Comparison of ENCODE assay signal across 25 mouse cellular contexts in genomic region chr2:52613888-52614287, GRCm38 (mm10).
DNase-seq lines count a peak whose midpoint lies in the region; ATAC-seq lines count a peak whose summit lies in the region.
"Had no signal": no experiment of that assay in that cellular context is flagged by ENCODE, and none has a peak within 500 bp of the region (broad histone marks: within the 10 kb centered on the region; RNA-seq: fewer than 3 reads in every experiment).

No protein-coding gene starts in this region.

- no peaks in the 10 kb centered on the region for H3K27me3 ChIP-seq in liver, embryonic 11.5 days (replicated peaks; ENCODE audit: control insufficient read depth, insufficient read depth, low read length)
- H3K27me3 ChIP-seq in liver, embryonic 12.5 days (replicated peaks), result no peaks in the 10 kb centered on the region
- no peaks in the 10 kb centered on the region for H3K27me3 ChIP-seq in liver, embryonic 15.5 days
- H3K27me3 ChIP-seq: embryonic facial prominence, embryonic 13.5 days; forebrain, embryonic 13.5 days; hindbrain, embryonic 13.5 days had no signal

- H3K4me1 ChIP-seq in liver, embryonic 11.5 days (replicated peaks; ENCODE audit: control insufficient read depth, insufficient read depth, low read length), result peaks cover 3% of the 10 kb centered on the region; the same call in 1 of the 2 replicates
- peaks cover 4% of the 10 kb centered on the region; the same call in 1 of the 2 replicates for H3K4me1 ChIP-seq in liver, embryonic 12.5 days
- H3K4me1 ChIP-seq in liver, embryonic 15.5 days (replicated peaks), result no peaks in the 10 kb centered on the region; the same call in 1 of the 2 replicates
- H3K4me1 ChIP-seq: embryonic facial prominence, embryonic 13.5 days; forebrain, embryonic 13.5 days; hindbrain, embryonic 13.5 days had no signal

- intact Hi-C loops in left cerebral cortex, postnatal 25 days (cut with DNase I), result no loop called here

- no peak overlapping the region for H3K4me3 ChIP-seq in liver, embryonic 11.5 days (ENCODE audit: low read depth, low read length)
- H3K4me3 ChIP-seq in liver, embryonic 12.5 days, result no peak overlapping the region
- H3K4me3 ChIP-seq in liver, embryonic 15.5 days (replicated peaks), result no peak overlapping the region
- H3K4me3 ChIP-seq: embryonic facial prominence, embryonic 13.5 days; erythroblast, embryonic 14.5 days; forebrain, embryonic 13.5 days; gastrocnemius, adult 2 months; hindbrain, embryonic 13.5 days had no signal

- no peaks in the 10 kb centered on the region for H3K9me3 ChIP-seq in liver, embryonic 11.5 days (ENCODE audit: control insufficient read depth, low read length)
- no peaks in the 10 kb centered on the region for H3K9me3 ChIP-seq in liver, embryonic 12.5 days (replicated peaks)
- no peaks in the 10 kb centered on the region for H3K9me3 ChIP-seq in liver, embryonic 15.5 days (replicated peaks)
- H3K9me3 ChIP-seq: embryonic facial prominence, embryonic 13.5 days; forebrain, embryonic 13.5 days; hindbrain, embryonic 13.5 days had no signal

- no peak; the same call in 1 of the 2 replicates for ATAC-seq in liver, embryonic 11.5 days (replicated peaks; ENCODE audit: low FRiP score)
- peak; percentile 65 for ATAC-seq in liver, embryonic 12.5 days
- peak; percentile 81 for ATAC-seq in liver, embryonic 15.5 days (ENCODE audit: insufficient read depth)
- ATAC-seq: activated CD4-positive, CD25-positive, alpha-beta regulatory T cell, adult 4 months; CD4-positive, CD25-positive, alpha-beta regulatory T cell, adult 4 months; forebrain, embryonic 13.5 days; forebrain, postnatal 0 days; hindbrain, embryonic 16.5 days had no signal

- H3K36me3 ChIP-seq in liver, embryonic 11.5 days (ENCODE audit: control insufficient read depth, insufficient read depth, low read length), result no peaks in the 10 kb centered on the region
- H3K36me3 ChIP-seq in liver, embryonic 12.5 days, result no peaks in the 10 kb centered on the region
- H3K36me3 ChIP-seq in liver, embryonic 15.5 days (replicated peaks), result no peaks in the 10 kb centered on the region
- H3K36me3 ChIP-seq: embryonic facial prominence, embryonic 13.5 days; hindbrain, embryonic 13.5 days had no signal

- no peak overlapping the region for H3K4me2 ChIP-seq in liver, embryonic 11.5 days
- no peak overlapping the region for H3K4me2 ChIP-seq in liver, embryonic 12.5 days
- H3K4me2 ChIP-seq in liver, embryonic 15.5 days, result no peak overlapping the region
- H3K4me2 ChIP-seq: embryonic facial prominence, embryonic 13.5 days; forebrain, embryonic 13.5 days; heart, embryonic 11.5 days; hindbrain, embryonic 13.5 days had no signal

- H3K9ac ChIP-seq in liver, embryonic 11.5 days (ENCODE audit: low read depth, low read length), result no peak overlapping the region
- H3K9ac ChIP-seq in liver, embryonic 12.5 days, result no peak overlapping the region
- H3K9ac ChIP-seq in liver, embryonic 15.5 days, result no peak overlapping the region
- H3K9ac ChIP-seq: embryonic facial prominence, embryonic 13.5 days; forebrain, embryonic 13.5 days; forebrain, postnatal 0 days; hindbrain, embryonic 13.5 days had no signal

- no peak overlapping the region for H3K27ac ChIP-seq in liver, embryonic 11.5 days (ENCODE audit: low read depth, low read length)
- H3K27ac ChIP-seq in liver, embryonic 12.5 days, result no peak overlapping the region
- H3K27ac ChIP-seq in liver, embryonic 15.5 days (replicated peaks), result no peak overlapping the region
- H3K27ac ChIP-seq: embryonic facial prominence, embryonic 13.5 days; forebrain, embryonic 13.5 days; gastrocnemius, adult 2 months; hindbrain, embryonic 13.5 days had no signal

- DNase-seq in liver (peak; percentile 11), MN1 (ENCODE audit: low spot score) (no peak)
- no peak for DNase-seq in liver, embryonic 11.5 days (ENCODE audit: low spot score)
- peak; percentile 68 for DNase-seq in yolk sac, embryonic 10.5 days (ENCODE audit: low spot score)
- no peak for DNase-seq in left cerebral cortex, postnatal 25 days (ENCODE audit: low spot score in 2 of 2)
- no peak for DNase-seq in layer of hippocampus, adult 9-10 months (ENCODE audit: low spot score)
- DNase-seq: adrenal gland, adult 8-10 months; adrenal gland, postnatal 25 days; cerebellum, adult 11-12 months; cerebellum, adult 8-10 months; cerebellum, postnatal 10 days; cerebellum, postnatal 36 days; forebrain, postnatal 0 days; gastrocnemius, adult 2 months; gastrocnemius, postnatal 14 days had no signal

- 78% methylated on average over 4 of the region's 4 CpGs for WGBS in liver, embryonic 11.5 days
- WGBS in liver, embryonic 12.5 days (ENCODE audit: insufficient replicate concordance), result 69% methylated on average over 4 of the region's 4 CpGs
- WGBS in liver, embryonic 15.5 days (ENCODE audit: insufficient replicate concordance), result 60% methylated on average over 4 of the region's 4 CpGs

Comparison
In these comparisons a context has a peak if more than half of its experiments do, and no peak if none do; other contexts are left out.
1. DNase-seq: peak in liver (single experiment) and yolk sac, embryonic 10.5 days (single experiment); none in liver, embryonic 11.5 days (single experiment), left cerebral cortex, postnatal 25 days (0 of 2), layer of hippocampus, adult 9-10 months (single experiment) and MN1 (single experiment).